Mouse (Mus musculus): Measurements from ENCODE around the gene Syt7.
A peak's percentile ranks its signal among the peaks of the same experiment; 100 is the strongest.

Syt7 gene

DNA sequence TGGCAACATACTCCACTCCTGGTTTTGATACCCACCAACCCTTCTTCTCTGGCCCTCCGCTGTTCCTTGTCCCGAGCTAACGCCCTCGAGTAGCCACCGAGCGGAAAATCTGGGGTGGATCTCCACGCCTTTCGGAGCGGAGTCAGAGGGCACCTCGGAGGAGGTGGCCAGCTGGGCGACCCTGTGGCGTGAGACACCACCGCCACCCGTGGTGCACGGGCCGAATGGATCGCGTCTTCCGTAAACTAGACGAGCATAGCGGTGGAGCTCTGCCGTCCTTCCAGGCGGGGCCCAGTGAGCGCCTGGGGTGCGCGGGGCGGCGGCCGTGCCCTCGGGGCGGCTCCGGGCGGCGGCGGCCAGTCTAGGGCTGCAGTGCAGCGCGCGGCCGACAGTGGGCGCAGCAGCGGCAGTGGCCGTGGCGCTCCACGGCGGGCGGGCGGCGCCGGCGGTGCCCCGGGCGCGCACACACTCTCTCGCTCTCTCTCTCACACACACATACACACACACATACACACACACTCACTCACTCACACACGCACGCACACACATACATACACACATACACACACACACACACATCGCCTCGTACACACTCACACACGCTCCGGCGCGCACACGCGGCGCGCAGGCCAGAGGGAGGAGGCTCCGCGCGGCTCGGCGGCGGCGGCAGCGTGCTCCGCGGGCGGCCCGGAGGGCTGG is at the start of gene Syt7:
Syt7 (plus strand) TSS at position 476 of the 699 bp plus-strand sequence.
- peak; percentile 94 for DNase-seq (ENCODE audit: low read depth, low spot score)

DNA sequence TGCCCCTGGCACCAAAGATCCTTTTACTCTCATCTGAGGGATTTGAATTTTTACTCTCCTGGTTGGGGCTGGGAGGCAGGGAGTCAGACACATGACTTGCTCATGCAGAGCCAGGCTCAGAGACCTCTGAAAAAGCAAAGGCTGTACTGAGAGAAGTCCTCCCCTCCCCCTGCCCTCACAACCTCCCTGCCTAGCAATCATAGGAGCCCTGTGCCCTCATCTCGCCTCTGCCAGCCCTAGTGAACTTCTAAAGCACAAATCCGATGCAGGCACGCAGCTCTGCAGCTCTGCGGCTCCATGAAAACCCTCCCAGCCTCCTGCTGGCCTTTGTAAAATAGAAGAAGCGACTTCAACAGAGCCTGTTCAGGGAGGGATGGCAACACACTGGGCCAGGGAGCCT is 49.6 kb upstream of the Syt7 start:
- DNase-seq (ENCODE audit: low read depth, low spot score): no peak

GRCm38 (mm10) chr19:10340661-10341060 is 48.2 kb upstream of the Syt7 start:
- no peak for DNase-seq (ENCODE audit: low read depth, low spot score)

- peak; percentile 67 for DNase-seq (ENCODE audit: low read depth, low spot score)
Measured at GRCm38 (mm10) chr19:10341152-10341551, 47.7 kb upstream of the Syt7 start.

- DNase-seq (ENCODE audit: low read depth, low spot score): no peak
Measured at GRCm38 (mm10) chr19:10341817-10342439, 47.0 kb upstream of the Syt7 start.

- no peak for DNase-seq (ENCODE audit: low read depth, low spot score)
Measured at GRCm38 (mm10) chr19:10343866-10344265, 45.0 kb upstream of the Syt7 start.

DNA sequence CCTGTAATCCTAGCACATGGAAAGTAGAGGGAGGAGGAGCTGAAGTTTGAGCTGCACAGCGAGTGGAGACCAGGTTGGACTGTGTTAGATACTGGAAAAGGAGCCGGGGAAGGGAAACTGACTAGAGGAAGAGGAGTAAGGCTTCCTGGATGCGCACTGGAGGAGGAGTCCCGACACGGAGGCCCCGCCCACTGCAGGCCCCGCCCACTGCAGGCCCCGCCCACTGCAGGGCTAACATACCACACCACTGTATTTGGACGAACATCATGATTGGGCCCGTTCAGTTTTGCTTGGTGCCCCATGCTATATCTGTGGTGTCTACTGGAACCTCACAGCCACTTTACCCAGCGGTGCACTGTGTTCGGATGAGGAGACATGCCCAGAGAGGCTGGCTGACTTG is 43.2 kb upstream of the Syt7 start:
- DNase-seq (ENCODE audit: low read depth, low spot score): peak; percentile 50

DNA sequence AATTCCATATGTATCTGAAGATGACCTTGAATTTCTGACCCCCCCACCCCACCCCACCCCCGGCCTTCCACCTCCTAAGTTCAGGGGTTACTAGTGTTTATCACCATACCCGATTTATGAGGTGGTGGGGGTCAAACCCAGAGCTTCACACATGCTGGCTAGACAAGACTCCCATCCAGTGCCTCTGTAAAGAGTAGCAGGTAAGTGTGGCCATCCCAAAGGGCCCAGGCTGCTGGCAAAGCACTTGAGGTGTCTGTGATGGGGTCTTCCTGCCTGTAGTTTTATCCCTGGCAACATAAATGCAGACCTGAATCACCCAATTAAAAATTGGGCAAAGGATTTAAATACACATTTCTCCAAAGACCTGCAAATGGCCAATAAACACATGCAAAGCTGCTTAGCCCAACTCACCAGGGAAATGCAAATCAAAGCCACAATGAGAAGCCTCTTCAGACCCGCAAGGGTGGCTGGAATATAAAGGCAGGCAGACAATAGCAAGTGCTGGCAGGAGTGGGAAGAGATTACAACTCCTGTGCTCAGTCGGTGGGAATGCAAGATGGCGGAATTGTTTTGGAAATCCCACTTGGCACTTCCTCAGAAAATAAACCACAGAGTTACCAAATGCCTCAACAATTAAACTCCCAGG is 41.1 kb upstream of the Syt7 start:
- DNase-seq (ENCODE audit: low read depth, low spot score): peak; percentile 87

DNA sequence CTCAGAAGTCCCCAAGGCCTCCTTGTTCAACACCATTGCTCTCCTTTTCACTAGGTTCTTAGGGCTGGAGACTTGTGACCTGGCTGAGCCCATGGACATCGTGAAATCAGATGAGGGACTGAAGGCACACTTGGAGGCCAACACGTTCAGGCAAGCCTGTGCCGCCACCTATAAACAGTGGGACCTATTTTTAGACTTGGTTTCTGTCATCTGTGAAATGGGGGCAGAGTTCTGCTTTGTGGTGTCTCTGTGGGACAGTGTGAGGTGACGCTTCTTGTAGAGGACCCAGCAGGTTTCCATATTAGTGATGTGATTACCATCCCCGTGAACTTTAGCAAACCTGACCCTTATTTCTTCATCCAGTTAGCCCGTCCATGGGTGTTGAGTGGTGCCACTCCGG is 36.7 kb upstream of the Syt7 start:
- DNase-seq (ENCODE audit: low read depth, low spot score): no peak

GRCm38 (mm10) chr19:10354830-10355229 is 34.1 kb upstream of the Syt7 start:
- DNase-seq (ENCODE audit: low read depth, low spot score): no peak

DNA sequence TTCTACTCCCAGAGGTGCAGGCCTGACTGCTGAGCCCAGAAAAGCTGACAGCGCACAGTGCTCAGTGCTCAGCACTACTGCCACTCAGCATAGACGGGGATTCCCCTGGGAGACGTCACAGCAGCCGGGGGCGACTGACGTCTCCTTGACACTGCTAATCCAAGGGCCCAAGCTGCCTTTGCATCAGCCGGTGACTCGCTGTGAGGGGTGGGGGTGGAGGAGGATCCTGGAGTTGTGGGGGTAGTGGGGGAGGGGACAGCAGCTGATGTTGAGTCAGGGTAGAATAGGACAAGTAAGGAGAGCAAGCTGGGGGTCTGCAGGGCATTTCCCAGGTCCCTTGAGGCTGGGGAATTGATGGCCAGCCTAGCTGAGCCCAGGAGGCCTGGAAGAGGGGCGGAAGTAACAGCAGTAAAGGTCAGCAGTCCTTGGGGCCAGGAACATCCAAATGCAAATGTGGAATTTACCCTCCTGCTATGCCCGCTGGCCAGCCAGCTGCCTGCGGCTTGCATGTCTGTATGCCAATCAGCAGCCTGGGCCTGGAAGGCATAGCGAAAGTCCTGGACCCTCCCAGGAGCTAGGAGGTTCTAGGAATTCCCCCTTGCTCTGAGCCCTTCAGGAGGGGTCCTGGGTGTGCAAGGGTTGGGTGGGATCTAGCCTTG is 31.9 kb upstream of the Syt7 start:
- DNase-seq (ENCODE audit: low read depth, low spot score): peak; percentile 39

DNA sequence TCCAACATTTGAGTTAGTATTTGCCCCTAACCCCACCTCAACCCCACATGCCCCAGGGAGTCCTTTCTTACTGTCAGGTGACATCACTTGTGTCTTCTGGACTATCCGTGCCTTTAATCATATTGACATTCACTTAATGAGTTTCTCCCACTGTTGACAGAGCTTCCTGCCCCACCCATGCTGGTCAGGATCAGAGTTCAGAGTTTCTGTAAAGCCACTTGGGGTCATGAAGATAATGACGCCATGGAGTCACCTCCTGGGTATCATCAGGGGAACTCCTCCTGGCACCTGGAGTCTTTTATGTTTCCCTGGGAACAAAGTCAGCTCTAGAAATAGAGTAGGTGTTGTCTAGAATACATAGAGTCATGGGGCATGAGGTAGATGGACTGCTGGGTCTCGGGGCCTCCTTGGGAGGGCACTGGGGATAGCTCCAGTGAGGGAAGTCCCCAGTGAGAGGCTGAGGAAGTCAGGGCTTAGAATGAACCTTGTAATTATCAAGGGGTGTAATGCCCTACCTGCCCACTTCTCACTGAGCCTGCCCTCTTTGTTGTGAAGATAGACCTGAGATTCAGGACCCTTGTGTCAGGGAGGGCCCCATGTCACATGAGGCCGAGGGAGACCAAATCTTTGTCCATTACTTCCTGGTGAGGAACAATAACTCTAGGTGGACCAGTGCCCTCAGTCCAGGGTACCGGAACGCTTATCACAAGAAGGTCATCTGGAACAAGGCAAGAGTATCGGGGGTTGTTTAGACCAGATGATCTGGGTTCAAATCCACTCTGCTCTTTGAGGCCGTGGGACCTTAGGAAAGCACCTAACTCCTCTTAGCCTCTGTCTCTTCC is 29.6 kb upstream of the Syt7 start:
- DNase-seq (ENCODE audit: low read depth, low spot score): no peak

DNA sequence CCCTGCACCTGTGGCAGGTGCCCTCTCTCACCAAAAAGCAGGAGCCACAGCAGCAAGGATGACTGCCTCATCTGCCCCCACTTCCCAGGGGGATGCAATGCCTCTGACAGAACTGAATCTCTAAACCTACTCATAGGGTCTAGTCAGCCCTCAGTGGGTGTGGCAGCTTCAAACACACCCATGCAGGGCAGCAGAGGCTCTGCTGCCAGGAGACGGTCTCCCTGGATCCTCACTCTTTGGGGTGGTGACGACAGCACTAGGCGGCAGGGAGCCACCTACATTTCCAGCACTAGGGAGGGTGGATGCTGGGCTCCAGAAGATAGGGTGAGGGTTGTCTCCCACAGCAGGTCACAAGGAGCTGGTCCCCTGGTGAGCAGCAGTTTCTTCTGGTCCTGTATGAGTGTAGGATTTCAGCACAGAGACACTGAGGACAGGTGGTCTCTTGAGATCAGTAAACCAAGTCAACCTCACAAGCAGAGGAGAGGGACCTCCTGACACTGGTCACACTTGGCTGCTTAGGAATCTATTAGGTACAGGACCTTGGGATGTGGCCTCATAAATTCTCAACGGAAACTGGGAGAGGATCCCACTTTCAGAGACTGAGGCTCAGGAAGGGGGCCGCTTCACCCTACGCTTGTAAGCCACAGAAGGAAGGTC is 26.3 kb upstream of the Syt7 start:
- no peak for DNase-seq (ENCODE audit: low read depth, low spot score)

DNA sequence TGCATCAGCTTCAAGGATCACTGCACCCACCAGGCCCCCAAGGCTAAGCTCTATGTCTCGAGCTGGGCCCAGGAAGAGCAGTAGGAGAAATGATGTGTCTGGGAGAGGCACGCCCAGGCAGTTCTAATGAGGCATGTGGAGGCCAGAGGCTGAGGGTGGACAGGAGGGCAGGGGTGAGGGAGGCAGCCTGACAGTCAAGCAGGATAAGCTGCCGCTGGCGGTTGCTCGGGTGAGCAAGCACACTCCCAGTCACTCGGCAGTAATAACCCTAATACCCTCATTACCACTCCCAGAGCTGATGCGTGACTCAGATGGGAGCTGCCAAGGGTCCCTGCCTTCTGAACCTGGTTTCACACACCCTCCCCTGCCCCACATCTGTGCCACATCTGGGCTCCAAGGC is 25.0 kb upstream of the Syt7 start:
- DNase-seq (ENCODE audit: low read depth, low spot score): no peak

GRCm38 (mm10) chr19:10366116-10366845 is 22.6 kb upstream of the Syt7 start:
- DNase-seq (ENCODE audit: low read depth, low spot score): no peak

DNA sequence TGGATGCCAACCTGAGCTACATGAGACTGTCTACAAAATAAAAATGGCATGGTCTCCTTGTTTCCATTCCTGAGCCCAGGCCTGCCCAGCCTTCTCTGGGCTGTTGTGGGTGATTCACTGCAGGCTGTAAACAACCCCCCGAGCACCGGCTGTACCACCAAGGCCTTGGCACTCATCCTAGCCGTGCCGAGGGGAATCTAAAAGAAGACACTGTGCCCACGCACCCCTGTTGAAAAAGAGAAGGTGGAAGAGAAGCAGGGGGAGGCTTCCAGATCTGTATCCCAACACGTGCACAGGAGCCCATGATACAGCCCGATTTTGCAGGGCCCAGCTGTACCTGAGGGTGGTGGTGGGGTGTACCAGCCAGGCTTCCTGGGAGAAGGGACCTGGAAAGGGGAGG is 21.1 kb upstream of the Syt7 start:
- no peak for DNase-seq (ENCODE audit: low read depth, low spot score)

DNA sequence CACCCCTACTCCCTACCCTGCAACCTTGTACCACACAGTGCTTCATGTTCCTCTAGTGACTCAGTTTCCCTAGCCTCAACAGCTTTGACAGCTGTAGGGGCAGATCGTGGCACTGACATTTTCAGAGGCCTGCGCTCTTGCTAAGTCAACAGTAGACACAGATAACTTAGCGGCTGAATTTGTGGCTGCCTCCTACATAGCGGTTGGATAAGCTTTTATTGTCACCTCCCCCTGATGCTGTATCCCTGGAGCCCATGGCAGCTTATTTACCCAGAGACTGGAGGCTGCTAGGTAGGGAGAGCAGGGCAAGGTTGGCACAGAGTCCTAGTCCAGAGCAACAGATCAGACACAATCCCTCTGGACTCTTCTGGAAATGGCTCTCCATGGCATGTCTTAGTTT is 19.0 kb upstream of the Syt7 start:
- DNase-seq (ENCODE audit: low read depth, low spot score): no peak

- DNase-seq (ENCODE audit: low read depth, low spot score): peak; percentile 76
Measured at GRCm38 (mm10) chr19:10373191-10373590, 15.7 kb upstream of the Syt7 start.

DNA sequence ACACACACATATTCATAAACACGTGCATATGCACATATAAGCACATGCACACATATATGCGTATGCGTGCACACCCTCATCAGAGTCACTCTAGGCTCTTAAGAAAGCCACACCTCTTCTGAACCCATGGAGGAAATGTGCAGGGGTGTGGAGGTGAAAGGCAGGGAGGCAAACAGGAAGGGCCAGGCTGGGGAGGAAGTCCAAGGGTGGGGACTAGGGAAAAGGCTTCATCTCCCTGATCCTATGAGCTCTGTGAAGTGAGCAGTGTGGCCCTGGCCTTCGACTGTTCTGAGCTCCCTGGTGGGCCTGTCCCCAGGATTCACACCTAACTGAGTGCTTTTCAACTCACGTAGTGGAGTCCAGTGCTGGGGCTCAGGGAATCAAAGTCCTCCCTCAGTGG is 13.6 kb upstream of the Syt7 start:
- peak; percentile 33 for DNase-seq (ENCODE audit: low read depth, low spot score)

DNA sequence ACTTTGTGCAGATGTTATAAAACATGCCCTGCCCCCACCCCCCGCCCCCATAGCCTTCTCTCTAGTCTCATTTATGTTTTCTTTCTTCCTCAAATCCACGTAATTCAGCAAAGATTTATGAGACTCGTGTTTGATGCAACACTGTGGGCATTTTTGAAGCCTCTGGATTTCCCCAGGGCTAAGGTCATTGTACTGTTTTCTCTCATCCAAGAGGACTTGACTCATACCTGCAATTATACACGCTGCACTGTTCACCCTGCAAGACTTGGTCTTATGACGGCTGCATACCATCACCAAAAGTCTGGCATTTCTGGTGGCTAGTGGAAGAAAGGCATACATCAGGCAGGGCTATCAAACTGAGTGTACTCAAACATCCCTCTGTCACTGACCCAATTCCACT is 8.9 kb upstream of the Syt7 start:
- no peak for DNase-seq (ENCODE audit: low read depth, low spot score)
